Mouse (Mus musculus) stomach, postnatal 0 days (tissue): ENCODE measurements around the gene Zc3h15.

Source experiments
- CTCF ChIP-seq: IDR thresholded peaks from 2 replicates; pipeline ENCODE4 v1.5.1; 2016; ENCODE audit warnings: antibody characterized with exemption, low read depth, mild to moderate bottlenecking, moderate library complexity
- EP300 ChIP-seq: optimal IDR thresholded peaks from 2 replicates; pipeline ENCODE3; 2016; ENCODE audit warnings: antibody characterized with exemption

DNA sequence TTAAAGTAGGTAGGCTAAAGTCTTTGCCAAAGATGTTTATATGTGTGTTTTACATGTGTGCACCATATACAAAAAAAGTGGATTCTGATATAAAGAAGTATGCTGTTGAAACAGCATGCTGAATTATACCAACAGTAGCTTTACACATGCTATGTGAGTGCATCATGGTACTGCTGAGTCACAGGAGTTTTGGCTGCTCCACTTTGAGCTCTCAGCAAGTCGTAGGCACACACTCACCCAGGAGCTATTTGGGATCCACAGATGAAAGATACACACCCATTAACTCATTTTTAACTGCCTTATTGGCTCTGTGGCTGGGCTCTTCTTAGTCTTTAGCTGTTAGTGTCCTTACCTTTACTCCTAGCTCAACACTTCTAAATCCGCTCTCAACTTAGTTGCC, 27.6 kb downstream of the Zc3h15 start:
- TF ChIP-seq CTCF (no peak), EP300 (no peak)
